Mouse (Mus musculus): ENCODE results near the gene Atp6v1b1. TPM values are rescaled to one million over a fixed set of nuclear protein-coding genes. Genes with fewer than 3 reads are reported as not detected.

Atp6v1b1 gene
- polyA plus RNA-seq, 1 experiment from 2014 or later, result not detected

GRCm38 (mm10) chr6:83749286-83749685, 6.5 kb downstream of the Atp6v1b1 start:
- H3K27me3 ChIP-seq (replicated peaks; ENCODE audit: control insufficient read depth, insufficient read depth, low read length), result peaks cover 20% of the 10 kb centered on the region
- 69% methylated on average over 3 of the region's 3 CpGs for WGBS
- no peak for ATAC-seq

GRCm38 (mm10) chr6:83750171-83750684, 7.4 kb downstream of the Atp6v1b1 start:
- H3K4me1 ChIP-seq (replicated peaks; ENCODE audit: control insufficient read depth, insufficient read depth, low read length), result no peaks in the 10 kb centered on the region
- peaks cover 20% of the 10 kb centered on the region for H3K27me3 ChIP-seq (replicated peaks; ENCODE audit: control insufficient read depth, insufficient read depth, low read length)
- no peaks in the 10 kb centered on the region for H3K36me3 ChIP-seq (ENCODE audit: control insufficient read depth, insufficient read depth)
- no peak overlapping the region for H3K27ac ChIP-seq (ENCODE audit: low read depth, low read length)
- no peaks in the 10 kb centered on the region for H3K9me3 ChIP-seq (ENCODE audit: control insufficient read depth)
- H3K9ac ChIP-seq (ENCODE audit: low read depth, low read length), result no peak overlapping the region
- H3K4me2 ChIP-seq (replicated peaks; ENCODE audit: low read depth), result peak overlapping the region; percentile 43; the same call in 1 of the 2 replicates
- 8% methylated on average over 11 of the region's 11 CpGs for WGBS
- TF ChIP-seq CTCF (IDR thresholded peaks at IDR 0.05; ENCODE audit: low read depth), result peak; percentile 92
- no peak overlapping the region for H3K4me3 ChIP-seq (ENCODE audit: low read depth, low read length)
- no peak; the same call in 1 of the 2 replicates for ATAC-seq

More at GRCm38 (mm10) chr6:83749286-83749685, 6.5 kb downstream of the Atp6v1b1 start:
- no peak overlapping the region for H3K27ac ChIP-seq (ENCODE audit: low read depth, low read length)
- TF ChIP-seq CTCF (IDR thresholded peaks at IDR 0.05; ENCODE audit: low read depth), result no peak
- H3K4me3 ChIP-seq (ENCODE audit: low read depth, low read length), result no peak overlapping the region
- H3K4me1 ChIP-seq (replicated peaks; ENCODE audit: control insufficient read depth, insufficient read depth, low read length), result no peaks in the 10 kb centered on the region
- H3K4me2 ChIP-seq (replicated peaks; ENCODE audit: low read depth), result no peak overlapping the region
- no peaks in the 10 kb centered on the region for H3K9me3 ChIP-seq (ENCODE audit: control insufficient read depth)
- no peaks in the 10 kb centered on the region for H3K36me3 ChIP-seq (ENCODE audit: control insufficient read depth, insufficient read depth)
- H3K9ac ChIP-seq (ENCODE audit: low read depth, low read length), result no peak overlapping the region

GRCm38 (mm10) chr6:83756051-83756450, 13.3 kb downstream of the Atp6v1b1 start:
- WGBS, result 73% methylated on average over 9 of the region's 9 CpGs
- no peak overlapping the region for H3K4me2 ChIP-seq (replicated peaks; ENCODE audit: low read depth)
- H3K4me3 ChIP-seq (ENCODE audit: low read depth, low read length), result no peak overlapping the region
- no peak for TF ChIP-seq CTCF (IDR thresholded peaks at IDR 0.05; ENCODE audit: low read depth)
- H3K9me3 ChIP-seq (ENCODE audit: control insufficient read depth), result no peaks in the 10 kb centered on the region
- no peak overlapping the region for H3K9ac ChIP-seq (ENCODE audit: low read depth, low read length)
- peaks cover 45% of the 10 kb centered on the region for H3K27me3 ChIP-seq (replicated peaks; ENCODE audit: control insufficient read depth, insufficient read depth, low read length)
- no peaks in the 10 kb centered on the region for H3K36me3 ChIP-seq (ENCODE audit: control insufficient read depth, insufficient read depth)
- no peak for ATAC-seq
- no peak overlapping the region for H3K27ac ChIP-seq (ENCODE audit: low read depth, low read length)
- no peaks in the 10 kb centered on the region for H3K4me1 ChIP-seq (replicated peaks; ENCODE audit: control insufficient read depth, insufficient read depth, low read length)

GRCm38 (mm10) chr6:83762344-83762743, 19.6 kb downstream of the Atp6v1b1 start, which contains the start of gene Ankrd53:
Gene Ankrd53, plus strand, starts transcription at chr6:83762644.
- no peak for ATAC-seq
- TF ChIP-seq CTCF (IDR thresholded peaks at IDR 0.05; ENCODE audit: low read depth), result no peak
- WGBS, result 32% methylated on average over 6 of the region's 6 CpGs

DNA sequence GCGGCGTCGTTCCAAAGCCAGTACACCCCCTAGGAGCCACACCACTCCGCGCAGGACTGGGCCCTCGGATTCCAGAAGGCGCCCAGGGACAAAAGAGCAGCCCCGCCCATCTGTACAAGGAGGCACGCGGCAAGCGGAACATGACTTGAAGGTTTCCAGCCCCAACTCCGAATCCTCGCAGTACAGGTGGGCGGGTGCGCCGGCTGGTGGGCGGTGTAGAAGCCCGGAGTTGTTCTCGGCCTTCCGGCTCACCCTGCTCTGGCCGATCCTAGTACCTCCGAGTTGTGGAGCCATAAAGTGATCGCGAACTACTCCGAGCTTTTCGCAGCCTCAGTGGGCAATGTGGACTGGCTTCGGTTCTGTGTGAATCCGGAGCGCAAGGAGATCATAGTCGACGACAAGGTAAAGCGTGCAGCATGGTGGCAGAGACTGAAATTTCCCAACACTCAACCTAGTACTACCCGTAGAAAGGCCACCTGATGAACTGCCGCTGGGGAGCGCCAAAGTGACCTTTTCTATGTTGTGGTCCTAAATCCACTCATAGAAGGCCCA, 20.2 kb downstream of the Atp6v1b1 start:
- H3K9me3 ChIP-seq (ENCODE audit: control insufficient read depth), result no peaks in the 10 kb centered on the region
- peak overlapping the region; percentile 27 for H3K4me3 ChIP-seq (ENCODE audit: low read depth, low read length)
- no peak overlapping the region for H3K9ac ChIP-seq (ENCODE audit: low read depth, low read length)
- 0 out of 2 replicates have a peak, but pooled peaks cover 5% of the 10 kb centered on the region for H3K4me1 ChIP-seq (replicated peaks; ENCODE audit: control insufficient read depth, insufficient read depth, low read length)
- H3K36me3 ChIP-seq (ENCODE audit: control insufficient read depth, insufficient read depth), result no peaks in the 10 kb centered on the region
- no peak overlapping the region for H3K27ac ChIP-seq (ENCODE audit: low read depth, low read length)
- 1% methylated on average over 35 of the region's 35 CpGs for WGBS
- H3K4me2 ChIP-seq (replicated peaks; ENCODE audit: low read depth), result peak overlapping the region; percentile 57
- peaks cover 29% of the 10 kb centered on the region for H3K27me3 ChIP-seq (replicated peaks; ENCODE audit: control insufficient read depth, insufficient read depth, low read length)
- peak; percentile 53 for TF ChIP-seq CTCF (IDR thresholded peaks at IDR 0.05; ENCODE audit: low read depth)
- ATAC-seq, result peak; percentile 58

More at GRCm38 (mm10) chr6:83762344-83762743, 19.6 kb downstream of the Atp6v1b1 start, which contains the start of gene Ankrd53:
- Histone ChIP-seq H3K4me2 (replicated peaks; ENCODE audit: low read depth) (peak within 1 kb of the TSS; percentile 57), H3K4me1 (replicated peaks; ENCODE audit: control insufficient read depth, insufficient read depth, low read length) (0 out of 2 replicates have a peak, but pooled peaks cover 5% of the 10 kb centered on the region), H3K36me3 (ENCODE audit: control insufficient read depth, insufficient read depth) (no peaks in the 10 kb centered on the region), H3K9ac (ENCODE audit: low read depth, low read length) (no peak within 1 kb of the TSS), H3K4me3 (ENCODE audit: low read depth, low read length) (peak within 1 kb of the TSS; percentile 27), H3K27ac (ENCODE audit: low read depth, low read length) (no peak within 1 kb of the TSS), H3K27me3 (replicated peaks; ENCODE audit: control insufficient read depth, insufficient read depth, low read length) (peaks cover 35% of the 10 kb centered on the region), H3K9me3 (ENCODE audit: control insufficient read depth) (no peaks in the 10 kb centered on the region)

DNA sequence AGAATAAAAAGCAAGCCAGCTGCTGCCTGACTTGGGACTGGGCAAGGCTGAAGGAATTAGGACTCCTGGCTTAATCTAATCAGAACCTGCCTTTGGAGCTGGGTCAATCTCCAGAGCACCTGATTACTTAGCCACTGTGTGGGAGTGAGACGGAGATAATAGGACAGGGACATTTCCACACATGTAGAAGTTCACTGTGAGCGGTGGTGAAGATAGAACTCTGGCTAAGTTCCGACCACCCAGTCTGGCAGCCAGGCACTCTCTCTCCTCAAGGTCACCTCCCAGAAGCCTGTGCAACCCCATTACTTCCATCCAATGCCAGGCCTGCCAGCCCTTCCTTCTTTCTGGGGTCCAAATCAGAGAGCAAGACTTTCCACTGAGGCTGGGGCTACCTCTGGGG, 24.2 kb downstream of the Atp6v1b1 start:
- Histone ChIP-seq H3K27me3 (replicated peaks; ENCODE audit: control insufficient read depth, insufficient read depth, low read length) (no peaks in the 10 kb centered on the region), H3K36me3 (ENCODE audit: control insufficient read depth, insufficient read depth) (peaks cover 32% of the 10 kb centered on the region), H3K4me2 (replicated peaks; ENCODE audit: low read depth) (no peak overlapping the region), H3K4me1 (replicated peaks; ENCODE audit: control insufficient read depth, insufficient read depth, low read length) (0 out of 2 replicates have a peak, but pooled peaks cover 5% of the 10 kb centered on the region), H3K27ac (ENCODE audit: low read depth, low read length) (no peak overlapping the region), H3K9me3 (ENCODE audit: control insufficient read depth) (no peaks in the 10 kb centered on the region), H3K9ac (ENCODE audit: low read depth, low read length) (no peak overlapping the region), H3K4me3 (ENCODE audit: low read depth, low read length) (no peak overlapping the region)
- ATAC-seq, result no peak
- TF ChIP-seq CTCF (IDR thresholded peaks at IDR 0.05; ENCODE audit: low read depth), result no peak
- 75% methylated on average over 3 of the region's 3 CpGs for WGBS
